ENCODE assay signal across 19 mouse cellular contexts in genomic region chr12:96154095-96154494, GRCm38 (mm10).
"Had no signal": no experiment of that assay in that cellular context is flagged by ENCODE, and none has a peak within 500 bp of the region (broad histone marks: within the 10 kb centered on the region; RNA-seq: fewer than 3 reads in every experiment).

No protein-coding gene starts in this region.

- DNase-seq: kidney, adult 11 months; kidney, adult 8-10 months; kidney, postnatal 10 days; kidney, postnatal 36 days; layer of hippocampus, postnatal 36 days; lung, adult 18-20 months; lung, postnatal 10 days; lung, postnatal 36 days; thymus, postnatal 25 days had no signal

- H3K9ac ChIP-seq: intestine, embryonic 15.5 days; kidney, embryonic 15.5 days; liver, embryonic 14.5 days; lung, embryonic 15.5 days; midbrain, embryonic 12.5 days; midbrain, embryonic 15.5 days had no signal

- H3K4me3 ChIP-seq: intestine, embryonic 15.5 days; kidney, embryonic 15.5 days; left cerebral cortex, adult 2 months; lung, embryonic 15.5 days; megakaryocyte, embryonic 14.5 days; midbrain, embryonic 12.5 days; midbrain, embryonic 15.5 days; myocyte had no signal

- ATAC-seq: intestine, embryonic 15.5 days; midbrain, embryonic 15.5 days had no signal

- H3K27me3 ChIP-seq: intestine, embryonic 15.5 days; kidney, embryonic 15.5 days; lung, embryonic 15.5 days; megakaryocyte, embryonic 14.5 days; midbrain, embryonic 12.5 days; midbrain, embryonic 15.5 days had no signal

- H3K4me2 ChIP-seq: intestine, embryonic 15.5 days; kidney, embryonic 15.5 days; liver, embryonic 11.5 days; lung, embryonic 15.5 days; midbrain, embryonic 12.5 days; midbrain, embryonic 15.5 days had no signal

- H3K4me1 ChIP-seq: intestine, embryonic 15.5 days; kidney, embryonic 15.5 days; lung, embryonic 15.5 days; midbrain, embryonic 12.5 days; midbrain, embryonic 15.5 days had no signal

- H3K36me3 ChIP-seq: intestine, embryonic 15.5 days; kidney, embryonic 15.5 days; lung, embryonic 15.5 days; midbrain, embryonic 12.5 days; midbrain, embryonic 15.5 days had no signal

- H3K9me3 ChIP-seq: intestine, embryonic 15.5 days; kidney, embryonic 15.5 days; lung, embryonic 15.5 days; megakaryocyte, embryonic 14.5 days; midbrain, embryonic 12.5 days; midbrain, embryonic 15.5 days had no signal

- H3K27ac ChIP-seq: intestine, embryonic 15.5 days; kidney, embryonic 15.5 days; left cerebral cortex, adult 2 months; liver, embryonic 14.5 days; lung, embryonic 15.5 days; midbrain, embryonic 12.5 days; midbrain, embryonic 15.5 days had no signal
